Mouse (Mus musculus): ENCODE measurements around the gene Zcchc12. TPM values are rescaled to one million over a fixed set of nuclear protein-coding genes. Genes with fewer than 3 reads are reported as not detected.

Gene Zcchc12
- 2.0 TPM for total RNA-seq (2023)

GRCm38 (mm10) chrX:36195736-36196525, at the start of gene Zcchc12:
Zcchc12 (plus strand) TSS chrX:36195904.

Other genes starting within 250 kb of the Zcchc12 start
- gene Il13ra1, start 83.8 kb upstream of the Zcchc12 start, total RNA-seq (2023) = 0.58 TPM
- 0.49 TPM for gene Lonrf3, start 132.4 kb downstream of the Zcchc12 start, total RNA-seq (2023)
- gene Gm6268, start 205.4 kb downstream of the Zcchc12 start, total RNA-seq (2023) = not detected